Mouse (Mus musculus) liver, embryonic 12.5 days (tissue): ENCODE results near the gene Igsf9. TPM values are rescaled to one million over a fixed set of nuclear protein-coding genes. Genes with fewer than 3 reads are reported as not detected.

ENCODE experiments used
- ATAC-seq: fragments of 200-750 bp; cut with Nextera tagmentation; 2 replicates; pipeline ENCODE4 v1.8.0; 2017; ENCODE audit warnings: moderate number of reproducible peaks, mild to moderate bottlenecking, moderate library complexity
- H3K27ac ChIP-seq: fragments of 300-500 bp; sonication (generic); 2 replicates; pipeline ENCODE4 v1.5.1; 2016; ENCODE audit warnings: mild to moderate bottlenecking
- H3K27me3 ChIP-seq: fragments of 300-500 bp; sonication (generic); replicated peaks from 2 replicates; pipeline ENCODE4 v1.6.1; 2016; ENCODE audit warnings: mild to moderate bottlenecking, moderate library complexity
- H3K36me3 ChIP-seq: fragments of 300-500 bp; sonication (generic); 2 replicates; pipeline ENCODE4 v1.6.1; 2016; ENCODE audit warnings: mild to moderate bottlenecking, moderate library complexity
- H3K4me1 ChIP-seq: fragments of 300-500 bp; sonication (generic); 2 replicates; pipeline ENCODE4 v1.6.1; 2016
- H3K4me2 ChIP-seq: fragments of 300-500 bp; sonication (generic); 2 replicates; pipeline ENCODE4 v1.6.1; 2016; ENCODE audit warnings: mild to moderate bottlenecking, moderate library complexity
- H3K4me3 ChIP-seq: fragments of 300-500 bp; sonication (generic); 2 replicates; pipeline ENCODE4 v1.5.1; 2016; ENCODE audit warnings: mild to moderate bottlenecking, moderate library complexity
- H3K9ac ChIP-seq: fragments of 300-500 bp; sonication (generic); 2 replicates; pipeline ENCODE4 v1.6.1; 2016; ENCODE audit warnings: mild to moderate bottlenecking, moderate library complexity
- H3K9me3 ChIP-seq: fragments of 300-500 bp; sonication (generic); replicated peaks from 2 replicates; pipeline ENCODE4 v1.6.1; 2016; ENCODE audit warnings: mild to moderate bottlenecking, moderate library complexity
- WGBS: fragments of 180-500 bp; shearing (Covaris S2); methylation state at CpG from one replicate; pipeline ENCODE4 v1.1.7; 2016; ENCODE audit not compliant: insufficient replicate concordance; 5-methylcytosine and 5-hydroxymethylcytosine counted together
- polyA plus RNA-seq: library from polyadenylated mRNA; unstranded; fragments of >200 nt; fragmentation: Nextera tagmentation; extraction: Ambion mirVana; gene quantifications from 2 replicates; pipeline ENCODE4 v1.2.1, GENCODE M21; 2016

Gene Igsf9
- polyA plus RNA-seq, 1 experiment from 2014 or later, result 3.9 TPM

DNA sequence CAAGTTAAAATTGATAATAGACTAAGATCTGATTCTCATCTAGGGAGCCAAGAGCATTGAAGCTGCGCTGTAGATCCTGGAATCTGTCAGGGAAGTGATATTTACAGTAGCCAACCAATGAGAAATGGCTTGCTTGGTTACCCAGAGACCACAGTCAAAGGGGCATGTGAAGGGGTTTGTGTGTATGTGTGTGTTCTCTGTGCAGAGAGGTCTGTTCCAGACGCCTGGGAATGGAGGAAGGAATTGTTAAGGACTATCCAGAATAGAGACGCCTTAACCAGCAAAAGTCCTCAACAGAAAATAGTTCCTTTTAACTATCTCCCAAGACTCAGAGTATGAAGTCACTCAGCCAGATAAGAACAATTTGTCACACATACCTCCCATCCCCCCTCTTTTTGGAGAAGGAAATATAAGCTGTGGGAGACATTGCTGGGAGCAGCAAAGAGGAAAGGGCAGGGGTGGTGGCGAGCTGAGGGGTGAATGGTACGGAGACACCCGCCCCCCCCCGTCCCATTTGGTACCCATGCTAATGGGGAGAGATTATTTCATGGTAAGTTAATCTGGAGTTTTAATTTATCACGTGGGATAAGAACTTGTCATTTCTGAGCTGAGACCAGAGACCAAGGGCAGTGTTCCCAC lies 11.7 kb upstream of the Igsf9 start:
- Histone ChIP-seq H3K9me3 (no peaks in the 10 kb centered on the region), H3K4me2 (no peak overlapping the region), H3K36me3 (no peaks in the 10 kb centered on the region), H3K27me3 (no peaks in the 10 kb centered on the region), H3K4me3 (no peak overlapping the region), H3K9ac (no peak overlapping the region), H3K4me1 (0 out of 2 replicates have a peak, but pooled peaks cover 9% of the 10 kb centered on the region), H3K27ac (no peak overlapping the region)
- WGBS, result 29% methylated on average over 8 of the region's 8 CpGs
- no peak for ATAC-seq

DNA sequence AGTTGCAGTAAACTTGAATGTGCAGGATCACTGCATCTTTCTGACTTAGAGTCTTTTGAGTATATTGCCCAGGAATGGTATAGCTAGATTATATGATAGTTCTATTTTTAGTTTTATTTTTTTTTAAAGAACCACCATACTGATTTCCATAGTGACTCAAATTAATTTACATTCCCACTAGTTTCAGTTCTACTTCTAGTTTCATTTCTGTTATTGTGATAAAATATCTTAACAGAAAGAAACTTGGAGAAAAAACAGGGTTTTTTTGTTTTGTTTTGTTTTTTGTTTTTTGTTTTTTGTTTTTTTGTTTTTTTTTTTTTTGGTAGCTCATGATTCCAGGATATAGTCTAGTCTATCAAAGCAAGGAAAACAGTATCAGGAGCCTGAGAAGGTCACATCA lies 8.7 kb upstream of the Igsf9 start:
- Histone ChIP-seq H3K27me3 (peaks cover 2% of the 10 kb centered on the region; the same call in 1 of the 2 replicates), H3K36me3 (no peaks in the 10 kb centered on the region), H3K9ac (no peak overlapping the region), H3K4me3 (no peak overlapping the region), H3K9me3 (no peaks in the 10 kb centered on the region), H3K27ac (no peak overlapping the region), H3K4me1 (peaks cover 15% of the 10 kb centered on the region), H3K4me2 (no peak overlapping the region)
- ATAC-seq, result no peak

DNA sequence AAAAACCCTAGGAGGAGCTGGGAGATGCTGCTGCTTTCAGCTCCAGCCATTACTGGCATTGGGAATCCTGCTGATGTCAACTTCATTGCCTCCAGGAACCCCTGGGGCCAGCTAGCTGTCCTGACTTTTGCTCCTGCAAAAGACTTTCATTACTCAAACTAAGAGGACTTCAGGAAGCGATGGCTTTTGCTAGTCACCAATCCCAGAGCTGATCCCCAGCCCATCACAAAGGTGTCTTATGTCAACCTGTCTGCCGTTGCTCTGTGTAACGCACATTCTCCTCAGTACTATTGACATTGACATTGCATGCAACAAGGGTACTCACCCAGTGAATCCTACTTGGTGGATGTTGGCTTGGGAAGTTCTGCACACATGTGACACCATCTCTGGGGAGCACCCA lies 7.4 kb upstream of the Igsf9 start:
- no peak for ATAC-seq
- no peaks in the 10 kb centered on the region for H3K9me3 ChIP-seq
- H3K4me1 ChIP-seq, result peaks cover 15% of the 10 kb centered on the region
- H3K9ac ChIP-seq, result no peak overlapping the region
- 69% methylated on average over 3 of the region's 3 CpGs for WGBS
- H3K36me3 ChIP-seq, result no peaks in the 10 kb centered on the region
- H3K4me3 ChIP-seq, result no peak overlapping the region
- no peak overlapping the region for H3K27ac ChIP-seq
- no peak overlapping the region for H3K4me2 ChIP-seq
- peaks cover 15% of the 10 kb centered on the region for H3K27me3 ChIP-seq

DNA sequence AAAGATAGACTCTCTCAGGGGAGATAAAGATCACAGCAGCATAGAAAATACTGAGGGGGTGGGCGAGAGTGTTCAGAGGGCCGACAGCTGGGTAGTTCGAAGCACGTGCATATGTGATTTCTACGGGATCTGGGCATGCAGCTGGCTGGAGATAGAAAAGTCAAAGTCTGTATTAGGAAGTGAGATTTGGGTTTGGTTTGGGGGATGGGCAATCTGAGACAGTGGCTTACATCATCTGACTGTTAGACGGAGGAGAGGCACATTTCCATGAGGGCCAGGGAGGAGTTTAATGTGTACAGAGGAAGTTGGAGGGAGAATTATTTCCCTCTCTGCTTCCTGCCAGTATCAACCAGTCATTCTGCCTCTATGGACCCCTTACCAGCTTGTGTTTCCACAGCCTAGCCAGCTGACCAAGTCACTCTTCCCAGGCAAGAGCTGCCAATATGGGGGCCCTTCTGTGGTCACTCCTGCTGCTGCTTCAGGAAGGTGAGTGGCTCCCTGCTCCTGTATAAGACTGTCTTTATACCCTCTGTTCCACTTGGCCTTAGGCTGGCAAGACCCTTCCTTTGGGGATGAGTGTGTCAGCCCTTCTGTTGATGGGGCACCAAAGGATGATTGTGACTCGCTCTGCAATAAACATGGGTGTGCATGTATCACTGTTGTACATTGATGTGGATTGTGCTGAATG lies 6.4 kb upstream of the Igsf9 start, which contains the start of gene Slamf9:
Gene Slamf9 (plus strand): TSS at position 305 of the 688 bp plus-strand sequence.
- H3K4me2 ChIP-seq, result no peak within 1 kb of the TSS
- 27% methylated on average over 7 of the region's 7 CpGs for WGBS
- peaks cover 25% of the 10 kb centered on the region for H3K27me3 ChIP-seq
- no peak within 1 kb of the TSS for H3K9ac ChIP-seq
- peak; percentile 32; the same call in 1 of the 2 replicates for ATAC-seq
- no peak within 1 kb of the TSS for H3K4me3 ChIP-seq
- H3K4me1 ChIP-seq, result peaks cover 11% of the 10 kb centered on the region
- H3K27ac ChIP-seq, result no peak within 1 kb of the TSS
- H3K36me3 ChIP-seq, result no peaks in the 10 kb centered on the region
- no peaks in the 10 kb centered on the region for H3K9me3 ChIP-seq

DNA sequence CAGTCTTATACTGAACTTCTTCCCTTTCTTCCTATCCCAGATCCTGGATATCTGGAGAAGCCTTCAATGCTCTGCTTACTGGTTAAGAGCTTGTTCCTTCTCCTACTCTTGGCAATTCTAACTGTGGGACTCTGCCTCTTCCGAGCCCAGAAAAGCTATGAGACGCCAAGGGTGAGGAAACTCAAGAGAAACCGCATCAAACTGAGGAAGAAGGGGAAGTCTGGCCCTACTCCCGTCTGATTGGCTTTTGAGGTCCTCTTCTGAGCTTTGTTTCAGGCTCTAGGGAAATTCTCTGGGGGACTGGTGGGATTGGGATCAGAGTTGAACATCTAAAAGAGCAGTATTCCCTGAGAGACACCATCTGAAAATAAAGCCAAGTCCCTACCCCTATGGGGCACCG lies 3.6 kb upstream of the Igsf9 start:
- 42% methylated on average over 5 of the region's 5 CpGs for WGBS
- no peaks in the 10 kb centered on the region for H3K9me3 ChIP-seq
- ATAC-seq, result no peak
- H3K27me3 ChIP-seq, result peaks cover 54% of the 10 kb centered on the region
- H3K36me3 ChIP-seq, result no peaks in the 10 kb centered on the region
- no peak overlapping the region for H3K4me3 ChIP-seq
- H3K4me2 ChIP-seq, result no peak overlapping the region
- no peak overlapping the region for H3K27ac ChIP-seq
- peaks cover 26% of the 10 kb centered on the region for H3K4me1 ChIP-seq
- H3K9ac ChIP-seq, result no peak overlapping the region

DNA sequence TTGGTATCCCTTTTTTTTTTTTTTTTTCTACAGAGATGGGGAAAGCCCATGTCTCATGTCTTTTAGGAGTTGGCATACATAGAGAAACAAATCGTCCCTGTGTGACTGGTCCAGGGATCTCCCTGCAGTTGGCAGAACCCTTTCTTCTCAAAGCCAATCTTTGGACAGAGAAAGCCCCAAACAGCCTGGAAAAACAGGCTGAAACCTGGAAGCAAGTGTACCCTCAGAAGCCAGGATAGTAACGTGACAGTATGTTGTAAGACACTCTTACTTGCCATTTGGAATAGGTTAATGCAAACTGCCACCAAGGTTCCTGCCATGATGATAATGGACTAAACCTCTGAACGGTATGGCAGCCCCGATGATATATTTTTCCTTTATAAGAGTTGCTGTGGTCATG lies 1.2 kb upstream of the Igsf9 start:
- H3K27me3 ChIP-seq, result peaks cover 75% of the 10 kb centered on the region
- H3K4me1 ChIP-seq, result peaks cover 23% of the 10 kb centered on the region
- no peak overlapping the region for H3K9ac ChIP-seq
- no peak overlapping the region for H3K4me2 ChIP-seq
- H3K9me3 ChIP-seq, result no peaks in the 10 kb centered on the region
- H3K4me3 ChIP-seq, result no peak overlapping the region
- H3K27ac ChIP-seq, result no peak overlapping the region
- no peaks in the 10 kb centered on the region for H3K36me3 ChIP-seq
- WGBS, result 68% methylated on average over 4 of the region's 4 CpGs
- ATAC-seq, result no peak

DNA sequence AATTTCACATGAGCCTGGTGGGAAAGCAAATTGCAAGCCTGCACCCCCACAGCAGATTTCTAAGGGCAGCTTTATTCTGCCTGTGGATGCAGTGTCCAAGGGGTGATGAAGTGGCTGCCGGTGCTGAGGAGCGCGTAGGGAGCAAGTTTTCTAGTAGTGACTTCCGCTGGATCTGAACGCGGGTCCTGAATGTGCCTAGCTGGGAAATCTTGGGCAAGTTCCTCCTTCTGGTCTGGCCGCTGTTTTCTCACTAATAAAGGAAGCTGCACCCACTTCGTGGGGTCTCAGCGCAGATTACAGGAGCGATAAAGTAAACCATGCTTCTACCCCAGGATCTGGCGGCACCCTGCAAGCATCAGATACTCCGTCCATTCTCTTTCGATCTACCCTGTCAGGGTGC lies 477 bp upstream of the Igsf9 start:
- Histone ChIP-seq H3K36me3 (no peaks in the 10 kb centered on the region), H3K9me3 (no peaks in the 10 kb centered on the region), H3K27ac (no peak overlapping the region), H3K4me3 (peak overlapping the region; percentile 43), H3K4me1 (peaks cover 21% of the 10 kb centered on the region), H3K27me3 (peaks cover 83% of the 10 kb centered on the region), H3K4me2 (peak overlapping the region; percentile 64), H3K9ac (no peak overlapping the region)
- WGBS, result 13% methylated on average over 13 of the region's 13 CpGs
- ATAC-seq, result no peak

DNA sequence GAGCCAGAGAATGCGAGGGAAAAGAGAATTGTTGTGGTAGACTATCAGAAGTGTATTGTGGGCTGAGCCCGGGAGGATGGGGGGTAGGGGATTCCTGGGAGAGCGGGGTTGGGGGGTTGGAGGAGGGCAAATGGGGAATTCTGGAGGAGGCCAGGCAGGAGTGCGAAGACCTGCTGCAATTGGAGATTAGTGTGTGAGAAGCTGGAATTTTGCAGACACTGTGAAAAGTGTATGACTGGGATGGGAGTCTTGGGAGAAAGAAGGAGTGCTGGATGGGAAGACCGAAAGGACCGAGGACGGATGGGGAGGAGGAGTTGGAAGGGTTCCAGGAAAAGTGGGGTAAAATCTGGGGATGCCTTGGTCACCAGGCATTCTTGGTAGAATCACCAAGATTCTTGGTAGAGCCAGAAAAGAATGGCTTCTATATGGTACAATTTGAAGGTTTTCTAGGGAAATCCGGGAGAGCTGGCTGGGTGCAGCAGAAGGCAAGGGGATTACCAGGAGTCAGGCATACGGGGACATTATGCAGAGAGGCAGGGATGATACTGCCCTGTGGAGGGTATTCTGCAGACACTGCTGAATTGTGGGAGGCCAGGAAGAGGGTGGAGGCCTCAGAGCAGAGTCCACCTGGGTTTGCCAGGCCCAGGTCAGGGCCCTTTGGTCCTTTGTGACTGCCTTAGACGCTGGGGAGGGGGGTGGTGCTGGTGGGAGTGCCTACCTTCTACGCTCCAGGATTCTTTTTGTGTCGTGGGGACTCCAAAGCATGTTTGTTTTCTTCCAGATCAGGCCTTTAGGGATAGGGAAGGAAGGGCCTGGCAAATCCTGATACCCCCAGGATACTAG lies 1.2 kb downstream of the Igsf9 start:
- H3K4me1 ChIP-seq, result peaks cover 21% of the 10 kb centered on the region
- H3K36me3 ChIP-seq, result no peaks in the 10 kb centered on the region
- no peaks in the 10 kb centered on the region for H3K9me3 ChIP-seq
- ATAC-seq, result no peak
- peak overlapping the region; percentile 64 for H3K4me2 ChIP-seq
- H3K27ac ChIP-seq, result no peak overlapping the region
- H3K9ac ChIP-seq, result no peak overlapping the region; the same call in 1 of the 2 replicates
- peak overlapping the region; percentile 43 for H3K4me3 ChIP-seq
- 17% methylated on average over 12 of the region's 12 CpGs for WGBS
- H3K27me3 ChIP-seq, result peaks cover 88% of the 10 kb centered on the region

DNA sequence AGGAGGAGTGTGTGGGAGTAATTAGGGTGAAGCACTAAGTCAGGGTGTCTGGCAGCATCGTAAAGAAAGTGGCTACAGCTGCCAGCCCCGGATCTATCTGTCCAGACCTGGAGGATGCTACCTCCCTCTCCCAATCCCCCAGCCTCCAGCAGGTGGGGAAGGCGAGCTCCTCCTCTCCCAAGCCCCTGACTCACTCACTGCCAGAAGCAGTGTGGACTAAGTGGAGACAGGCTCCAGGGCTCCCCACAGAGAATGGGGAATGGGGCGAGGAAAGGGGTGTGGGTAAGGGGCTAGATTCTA lies 1.7 kb downstream of the Igsf9 start:
- 34% methylated on average over 4 of the region's 4 CpGs for WGBS
- Histone ChIP-seq H3K4me1 (peaks cover 21% of the 10 kb centered on the region), H3K4me3 (no peak overlapping the region), H3K9me3 (no peaks in the 10 kb centered on the region), H3K9ac (no peak overlapping the region; the same call in 1 of the 2 replicates), H3K27me3 (peaks cover 82% of the 10 kb centered on the region), H3K36me3 (no peaks in the 10 kb centered on the region), H3K4me2 (peak overlapping the region; percentile 64), H3K27ac (no peak overlapping the region)
- ATAC-seq, result no peak

DNA sequence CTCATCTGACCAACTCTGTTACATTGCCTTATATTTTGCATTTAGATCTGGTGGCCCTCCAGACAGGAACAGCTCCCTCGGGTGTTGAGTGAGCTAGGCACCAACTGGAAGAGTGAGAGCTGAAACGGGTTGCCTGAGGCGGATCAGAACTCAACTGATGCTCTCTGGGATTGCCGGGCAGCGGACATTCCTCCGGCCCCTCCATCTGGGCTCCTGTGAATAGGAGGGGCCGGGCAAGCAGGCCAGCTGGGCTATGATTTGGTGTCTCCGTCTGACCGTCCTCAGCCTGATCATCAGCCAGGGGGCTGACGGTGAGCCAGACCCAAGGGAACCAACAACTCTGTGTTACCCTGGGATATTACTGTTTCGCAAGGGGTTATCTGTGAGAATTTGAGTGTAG lies 2.6 kb downstream of the Igsf9 start:
- Histone ChIP-seq H3K4me3 (no peak overlapping the region), H3K4me1 (peaks cover 21% of the 10 kb centered on the region), H3K4me2 (no peak overlapping the region), H3K36me3 (no peaks in the 10 kb centered on the region), H3K27me3 (peaks cover 82% of the 10 kb centered on the region), H3K9ac (no peak overlapping the region), H3K27ac (no peak overlapping the region), H3K9me3 (no peaks in the 10 kb centered on the region)
- 58% methylated on average over 11 of the region's 11 CpGs for WGBS
- no peak for ATAC-seq

DNA sequence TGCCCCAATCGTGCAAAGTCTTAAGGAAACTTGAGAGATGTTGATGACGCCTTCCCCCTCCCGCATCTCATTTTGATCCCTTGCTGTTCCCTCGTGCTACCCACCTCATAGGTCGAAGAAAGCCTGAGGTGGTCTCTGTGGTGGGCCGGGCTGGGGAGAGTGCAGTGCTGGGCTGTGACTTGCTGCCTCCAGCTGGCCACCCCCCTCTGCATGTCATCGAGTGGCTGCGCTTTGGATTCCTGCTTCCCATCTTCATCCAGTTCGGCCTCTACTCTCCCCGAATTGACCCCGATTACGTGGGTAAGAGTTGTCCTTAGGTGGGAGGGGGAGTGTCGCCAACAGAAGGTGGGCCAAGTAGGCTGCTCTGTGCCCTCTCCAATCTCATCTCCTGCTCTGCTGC lies 3.1 kb downstream of the Igsf9 start:
- Histone ChIP-seq H3K27me3 (peaks cover 82% of the 10 kb centered on the region), H3K9me3 (no peaks in the 10 kb centered on the region), H3K27ac (no peak overlapping the region), H3K4me3 (no peak overlapping the region), H3K36me3 (no peaks in the 10 kb centered on the region), H3K4me2 (no peak overlapping the region), H3K4me1 (peaks cover 21% of the 10 kb centered on the region), H3K9ac (no peak overlapping the region)
- WGBS, result 64% methylated on average over 13 of the region's 13 CpGs
- no peak for ATAC-seq

DNA sequence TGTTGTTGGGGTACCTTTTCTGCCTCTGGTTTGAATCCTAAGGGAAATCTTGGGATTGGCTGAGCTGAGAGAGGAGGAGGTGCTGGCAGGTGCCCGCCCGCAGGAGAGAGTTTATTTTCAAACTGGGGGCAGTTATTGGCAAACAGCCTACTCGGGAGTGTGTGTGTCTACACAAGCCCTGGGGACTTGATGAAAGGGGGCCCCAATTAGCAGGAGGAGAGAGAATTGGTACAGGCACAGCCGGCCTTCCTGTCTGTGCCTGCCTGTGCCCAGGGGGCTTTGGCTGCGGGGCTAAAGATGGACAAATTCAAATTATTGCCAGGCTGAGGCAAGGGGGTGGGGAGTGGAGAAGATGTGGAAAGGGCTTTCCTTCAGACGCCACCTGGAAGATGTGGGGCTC lies 4.2 kb downstream of the Igsf9 start:
- WGBS, result 69% methylated on average over 6 of the region's 6 CpGs
- Histone ChIP-seq H3K36me3 (no peaks in the 10 kb centered on the region), H3K9ac (no peak overlapping the region), H3K27ac (no peak overlapping the region), H3K9me3 (no peaks in the 10 kb centered on the region), H3K4me2 (no peak overlapping the region), H3K4me3 (no peak overlapping the region), H3K4me1 (peaks cover 23% of the 10 kb centered on the region), H3K27me3 (peaks cover 74% of the 10 kb centered on the region)
- ATAC-seq, result no peak
